Mouse (Mus musculus) liver, embryonic 14.5 days (tissue): ENCODE data around the gene Rad51b.

Experiments used
- CTCF ChIP-seq: IDR thresholded peaks from 2 replicates; pipeline ENCODE4 v1.5.1; 2016; ENCODE audit warnings: antibody characterized with exemption, low read depth, control low read depth
- EP300 ChIP-seq: IDR thresholded peaks from 2 replicates; pipeline ENCODE4 v1.6.1; 2016; ENCODE audit warnings: antibody characterized with exemption, low read depth

- TF ChIP-seq EP300 (no peak), CTCF (no peak)
Measured at GRCm38 (mm10) chr12:79680698-79681072, 383.6 kb downstream of the Rad51b start.
